Mouse (Mus musculus) bone marrow macrophage, adult 2 months (primary cell): ENCODE data around the gene Ank.

ENCODE experiments used
- CTCF ChIP-seq: IDR thresholded peaks from 2 replicates; pipeline ENCODE4 v1.5.1; 2012; ENCODE audit warnings: low read depth, mild to moderate bottlenecking, low read length, moderate library complexity
- POLR2A ChIP-seq: IDR thresholded peaks from 2 replicates; pipeline ENCODE4 v1.6.1; 2012; ENCODE audit warnings: mild to moderate bottlenecking, low read depth, low read length, borderline replicate concordance

DNA sequence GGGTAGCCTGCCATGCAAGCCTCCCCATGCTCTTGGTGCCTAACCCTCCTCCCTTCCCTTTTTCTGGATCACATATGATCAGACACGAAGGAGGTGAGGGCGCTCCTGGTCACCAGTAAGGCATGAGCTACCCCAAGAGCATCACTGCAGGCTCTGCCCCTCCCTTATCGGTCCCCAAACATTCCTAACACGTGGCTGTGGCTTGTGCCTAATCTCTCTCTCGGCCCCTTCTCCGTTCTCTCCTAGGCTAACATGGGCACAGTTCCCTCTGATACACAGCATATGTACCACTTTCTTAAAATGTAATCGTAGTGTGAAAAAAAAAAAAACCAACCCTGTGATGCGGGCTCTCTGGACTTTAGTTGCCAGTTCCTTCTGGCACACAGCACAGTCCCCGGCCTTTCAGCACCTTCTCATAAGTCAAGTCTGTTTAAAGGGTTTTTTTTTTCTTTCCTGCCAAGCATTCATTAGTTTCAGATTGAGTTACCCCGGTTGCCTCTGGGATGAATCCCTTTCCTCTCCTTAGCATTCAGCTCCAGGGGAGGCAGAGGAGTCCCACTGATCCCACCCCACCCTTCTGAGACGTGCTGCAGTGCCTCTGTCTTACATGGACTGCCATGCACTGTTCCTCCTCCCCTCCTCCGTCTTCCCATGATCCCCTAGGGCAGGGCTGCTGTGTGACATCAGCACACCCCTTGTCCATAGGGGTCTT lies 19.2 kb downstream of the Ank start:
- TF ChIP-seq CTCF, result no peak
- TF ChIP-seq POLR2A, result no peak
